Mouse (Mus musculus) ES-E14 (cell line): ENCODE measurements around the gene Syt7. TPM values are rescaled to one million over a fixed set of nuclear protein-coding genes. Genes with fewer than 3 reads are reported as not detected.

ENCODE experiments used
- DNase-seq: peaks from one replicate; pipeline ENCODE4 v3.0.0-alpha.2; 2013; ENCODE audit warnings: low read depth, low spot score
- H3K27ac ChIP-seq: 2 replicates; pipeline ENCODE4 v1.5.1; 2012; ENCODE audit warnings: low read depth, mild to moderate bottlenecking, low read length, moderate library complexity, mixed read lengths; ENCODE audit not compliant: poor library complexity, insufficient read depth, severe bottlenecking
- H3K36me3 ChIP-seq: 2 replicates; pipeline ENCODE4 v1.6.1; 2012; ENCODE audit warnings: mild to moderate bottlenecking, low read length, moderate library complexity, mixed read lengths; ENCODE audit not compliant: control insufficient read depth, poor library complexity, insufficient read depth, severe bottlenecking
- H3K4me1 ChIP-seq, 2 experiments: fragments of 150-350 bp in 1 of 2; sonication (generic) in 1 of 2; 2 replicates each; pipeline ENCODE4 v1.6.1; 2012; ENCODE audit warnings: low read length in 2 of 2, mild to moderate bottlenecking in 1 of 2, mixed read lengths in 1 of 2; ENCODE audit not compliant: control insufficient read depth in 2 of 2, insufficient read depth in 2 of 2, poor library complexity in 1 of 2
- H3K4me3 ChIP-seq, 2 experiments: fragments of 150-350 bp in 1 of 2; sonication (generic) in 1 of 2; 2 replicates each; pipeline ENCODE4 v1.5.1; 2012; ENCODE audit warnings: low read length in 2 of 2, low read depth in 1 of 2, mild to moderate bottlenecking in 1 of 2, mixed read lengths in 1 of 2; ENCODE audit not compliant: insufficient read depth in 1 of 2, poor library complexity in 1 of 2, severe bottlenecking in 1 of 2
- H3K9ac ChIP-seq: 2 replicates; pipeline ENCODE4 v1.6.1; 2012; ENCODE audit warnings: low read depth, mild to moderate bottlenecking, low read length, mixed read lengths; ENCODE audit not compliant: poor library complexity, insufficient read depth, severe bottlenecking
- H3K9me3 ChIP-seq: fragments of 150-350 bp; sonication (generic); 2 replicates; pipeline ENCODE4 v1.6.1; 2012; ENCODE audit warnings: low read depth, mild to moderate bottlenecking, low read length; ENCODE audit not compliant: control insufficient read depth, insufficient read depth
- CHD2 ChIP-seq: IDR thresholded peaks from 2 replicates; pipeline ENCODE4 v1.6.1; 2014; ENCODE audit warnings: mild to moderate bottlenecking, low read depth, low read length, inconsistent platforms
- HCFC1 ChIP-seq: IDR thresholded peaks from 2 replicates; pipeline ENCODE4 v1.6.1; 2012; ENCODE audit warnings: low read length, inconsistent platforms, borderline replicate concordance; ENCODE audit not compliant: insufficient read depth
- MAFK ChIP-seq: IDR thresholded peaks from 2 replicates; pipeline ENCODE4 v1.6.1; 2014; ENCODE audit warnings: mild to moderate bottlenecking, low read depth, low read length, inconsistent platforms; ENCODE audit not compliant: insufficient read depth
- ZC3H11A ChIP-seq: IDR thresholded peaks from 2 replicates; pipeline ENCODE4 v1.6.1; 2012; ENCODE audit warnings: low read depth, mild to moderate bottlenecking, inconsistent platforms, low read length, borderline replicate concordance
- ZNF384 ChIP-seq: IDR thresholded peaks from 2 replicates; pipeline ENCODE4 v1.6.1; 2012; ENCODE audit warnings: low read depth, low read length, inconsistent platforms
- in situ Hi-C, 2 experiments: fragments of 600-800 bp; cut with MboI; formaldehyde crosslinking; loops; one replicate each; pipeline ENCODE4 v1.15.1; 2025; ENCODE audit warnings: low sequenced_read_pairs in 2 of 2, inconsistent platforms in 1 of 2; ENCODE audit not compliant: unreplicated experiment in 2 of 2
- total RNA-seq: library from RNA; depleted of rRNA; stranded (reverse); fragments of 300-350 nt; gene quantifications from 2 replicates; pipeline ENCODE4 v1.2.3, GENCODE M21; 2012

Syt7 gene
- total RNA-seq, 1 experiment, result 2.6 TPM

GRCm38 (mm10) chr19:10402771-10403494 lies 14.0 kb downstream of the Syt7 start:
- no peak overlapping the region for H3K4me3 ChIP-seq
- peak; percentile 82 for DNase-seq
- H3K9me3 ChIP-seq, result no peaks in the 10 kb centered on the region
- no peak overlapping the region for H3K9ac ChIP-seq
- in situ Hi-C loops, result no loop called here
- no peak overlapping the region for H3K27ac ChIP-seq
- H3K4me1 ChIP-seq, result no peaks in the 10 kb centered on the region; a peak in 1 of 4 replicates
- no peaks in the 10 kb centered on the region for H3K36me3 ChIP-seq
- TF ChIP-seq CHD2 (no peak), HCFC1 (0 out of 2 replicates have a peak, but pooled peaks have one; percentile 45)

DNA sequence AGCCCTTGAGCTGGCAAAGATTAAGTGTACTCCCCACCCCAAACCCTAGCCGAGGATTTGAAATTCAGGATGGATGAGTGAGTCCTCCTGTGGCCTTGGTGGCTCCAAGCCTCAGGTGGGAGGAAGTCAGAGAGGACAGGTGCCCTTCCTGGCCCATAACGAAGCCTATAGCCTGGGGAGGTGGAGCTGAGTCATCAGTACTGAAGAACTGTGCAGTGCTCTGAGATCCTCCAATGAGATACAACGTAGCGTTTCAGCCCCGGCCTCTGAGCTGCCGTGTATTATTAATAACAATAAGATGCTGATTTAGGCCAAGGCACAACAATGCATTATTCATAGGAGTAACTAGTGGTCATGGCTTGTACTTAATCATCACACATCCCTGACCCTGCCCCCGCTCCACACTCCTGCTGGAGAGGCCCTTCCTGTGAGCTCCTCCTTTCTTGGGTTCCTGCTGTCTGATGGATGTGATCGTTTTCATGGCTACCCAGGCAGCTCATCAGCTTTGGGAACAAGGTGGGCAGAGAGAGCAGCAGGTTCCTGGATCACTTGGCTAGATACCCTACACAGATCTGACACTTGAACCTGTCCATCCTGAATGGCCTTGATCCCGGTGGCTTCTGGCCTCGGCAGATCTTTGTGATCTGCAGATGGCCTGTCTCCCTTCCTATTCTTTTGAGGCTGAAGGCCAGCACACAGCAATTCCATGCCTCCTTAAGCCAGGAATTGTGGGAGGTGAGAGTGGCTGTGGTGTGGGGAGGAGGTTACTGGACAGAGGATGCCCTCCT lies 14.9 kb downstream of the Syt7 start:
- no peak for DNase-seq
- TF ChIP-seq MAFK (no peak), HCFC1 (no peak), ZNF384 (no peak), ZC3H11A (no peak), CHD2 (no peak)
- no peaks in the 10 kb centered on the region for H3K9me3 ChIP-seq
- no peaks in the 10 kb centered on the region for H3K36me3 ChIP-seq
- H3K27ac ChIP-seq, result no peak overlapping the region
- peaks cover 0 to 2% of the 10 kb centered on the region in 2 experiments; a peak in 1 of 4 replicates for H3K4me1 ChIP-seq
- no peak overlapping the region for H3K4me3 ChIP-seq
- in situ Hi-C loops, result no loop called here
- no peak overlapping the region for H3K9ac ChIP-seq

DNA sequence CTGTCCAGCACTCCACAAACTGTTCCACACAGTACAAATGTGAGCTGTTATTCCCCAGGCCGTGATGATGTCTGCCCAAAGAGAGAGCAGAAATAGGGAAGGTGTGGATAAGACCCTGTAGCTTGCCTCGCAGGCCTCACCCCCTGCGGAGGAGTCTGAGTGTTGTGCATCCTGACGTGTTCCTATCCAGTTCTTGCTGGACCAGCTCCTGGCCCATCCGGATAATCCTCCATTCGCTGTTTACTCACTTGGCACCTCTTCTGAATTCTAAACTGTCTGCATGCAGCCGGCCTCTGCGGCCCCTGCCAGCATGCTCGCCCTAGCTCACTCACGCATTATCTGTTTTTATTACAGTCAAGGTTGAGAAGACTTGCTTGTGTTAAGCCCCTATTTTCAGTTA lies 15.5 kb downstream of the Syt7 start:
- H3K27ac ChIP-seq, result no peak overlapping the region
- DNase-seq, result no peak
- H3K9me3 ChIP-seq, result no peaks in the 10 kb centered on the region
- in situ Hi-C loops, result no loop called here
- TF ChIP-seq CHD2 (no peak), ZNF384 (no peak), ZC3H11A (no peak), MAFK (no peak), HCFC1 (no peak)
- H3K4me3 ChIP-seq, result no peak overlapping the region
- peaks cover 0 to 2% of the 10 kb centered on the region in 2 experiments; a peak in 1 of 4 replicates for H3K4me1 ChIP-seq
- no peaks in the 10 kb centered on the region for H3K36me3 ChIP-seq
- no peak overlapping the region for H3K9ac ChIP-seq

DNA sequence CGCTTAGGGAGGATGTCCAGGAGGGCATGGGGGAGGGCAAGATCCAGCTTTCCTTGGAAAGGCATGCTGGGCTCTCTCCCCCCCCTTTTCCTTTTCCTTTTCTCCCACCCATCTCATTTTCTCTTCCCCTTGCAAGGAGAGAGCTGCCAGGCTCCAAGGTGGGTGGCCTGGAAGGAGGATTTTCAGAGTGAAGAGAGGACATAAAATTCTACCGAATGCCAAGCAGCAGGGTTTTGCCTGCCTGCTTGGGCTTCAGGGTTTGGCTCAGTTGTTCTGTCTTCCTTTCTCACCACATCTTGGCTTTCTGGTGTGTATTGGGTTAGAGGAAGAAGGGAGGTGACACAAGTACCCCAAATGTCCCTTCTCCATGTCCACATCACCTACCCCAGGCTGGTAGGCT lies 16.0 kb downstream of the Syt7 start:
- no peak for DNase-seq
- TF ChIP-seq HCFC1, result no peak
- no peak for TF ChIP-seq MAFK
- no peak for TF ChIP-seq ZC3H11A
- no peak for TF ChIP-seq CHD2
- no peak for TF ChIP-seq ZNF384
- Histone ChIP-seq H3K4me1 (peaks cover 0 to 2% of the 10 kb centered on the region in 2 experiments; a peak in 1 of 4 replicates), H3K36me3 (no peaks in the 10 kb centered on the region), H3K27ac (no peak overlapping the region), H3K9me3 (no peaks in the 10 kb centered on the region), H3K4me3 (no peak overlapping the region), H3K9ac (no peak overlapping the region)
- in situ Hi-C loops, result no loop called here
